Mouse (Mus musculus) right cerebral cortex, adult 2 months (tissue): ENCODE results near the gene Dclk1.

Experiments used
- DNase-seq, 2 experiments: peaks; one replicate each; pipeline ENCODE4 v3.0.0; 2021 to 2022; ENCODE audit warnings: low spot score in 2 of 2

Dclk1 gene

GRCm38 (mm10) chr3:55499298-55499697 lies 257.1 kb downstream of the Dclk1 start:
- DNase-seq: no peak

- DNase-seq: peak in 1 of 2 experiments; percentile 44
Observed at GRCm38 (mm10) chr3:55510198-55510597, 268.0 kb downstream of the Dclk1 start.

- DNase-seq: no peak
Observed at GRCm38 (mm10) chr3:55511658-55512057, 269.5 kb downstream of the Dclk1 start.

GRCm38 (mm10) chr3:55515966-55516365 lies 273.8 kb downstream of the Dclk1 start:
- DNase-seq: no peak

GRCm38 (mm10) chr3:55517454-55518014 lies 275.4 kb downstream of the Dclk1 start:
- no peak for DNase-seq

- peak; percentile 81 to 82 for DNase-seq
Observed at GRCm38 (mm10) chr3:55520240-55521180, 278.3 kb downstream of the Dclk1 start.

- DNase-seq: no peak
Observed at GRCm38 (mm10) chr3:55521776-55522175, 279.6 kb downstream of the Dclk1 start.

GRCm38 (mm10) chr3:55523224-55523623 lies 281.1 kb downstream of the Dclk1 start:
- no peak for DNase-seq

GRCm38 (mm10) chr3:55523735-55524477 lies 281.7 kb downstream of the Dclk1 start:
- no peak for DNase-seq

GRCm38 (mm10) chr3:55524491-55525195 lies 282.5 kb downstream of the Dclk1 start:
- DNase-seq: no peak

GRCm38 (mm10) chr3:55526470-55526869 lies 284.3 kb downstream of the Dclk1 start:
- DNase-seq: no peak

- DNase-seq: no peak
Observed at GRCm38 (mm10) chr3:55527566-55527965, 285.4 kb downstream of the Dclk1 start.

GRCm38 (mm10) chr3:55528012-55528411 lies 285.8 kb downstream of the Dclk1 start:
- no peak for DNase-seq

- DNase-seq: no peak
Observed at GRCm38 (mm10) chr3:55529414-55529813, 287.2 kb downstream of the Dclk1 start.

GRCm38 (mm10) chr3:55531204-55532044 lies 289.3 kb downstream of the Dclk1 start:
- DNase-seq: no peak

GRCm38 (mm10) chr3:55532175-55532973 lies 290.2 kb downstream of the Dclk1 start:
- DNase-seq: no peak

GRCm38 (mm10) chr3:55535591-55536200 lies 293.5 kb downstream of the Dclk1 start:
- no peak for DNase-seq

- peak in 1 of 2 experiments; percentile 17 for DNase-seq
Observed at GRCm38 (mm10) chr3:55536901-55537300, 294.7 kb downstream of the Dclk1 start.

GRCm38 (mm10) chr3:55537714-55538113 lies 295.6 kb downstream of the Dclk1 start:
- no peak for DNase-seq
